In genomic region chr19:5474281-5475068, GRCm38 (mm10) we compare ENCODE assay signal across 8 mouse cellular contexts. TPM values are rescaled to one million over a fixed set of nuclear protein-coding genes. Genes with fewer than 3 reads are reported as not detected.
DNase-seq lines count a peak whose midpoint lies in the region; ATAC-seq lines count a peak whose summit lies in the region.

No protein-coding gene starts in this region.

- H3K4me3 ChIP-seq in brown adipose tissue, adult 24 weeks (ENCODE audit: insufficient read depth, low read depth, low read length): peak overlapping the region; percentile 63
- peak overlapping the region; percentile 69 for H3K4me3 ChIP-seq in kidney, embryonic 15.5 days (replicated peaks)

- peak overlapping the region; percentile 93 for H3K4me2 ChIP-seq in kidney, embryonic 15.5 days

- ATAC-seq in kidney, embryonic 15.5 days (replicated peaks; ENCODE audit: low FRiP score): peak; percentile 65
- peak; percentile 33 for ATAC-seq in megakaryocyte progenitor cell, adult 5-6 weeks (replicated peaks; ENCODE audit: poor library complexity)

- peak overlapping the region; percentile 73 for H3K9ac ChIP-seq in kidney, embryonic 15.5 days

- no peaks in the 10 kb centered on the region for H3K9me3 ChIP-seq in kidney, embryonic 15.5 days (replicated peaks)

- peaks cover 35% of the 10 kb centered on the region for H3K36me3 ChIP-seq in kidney, embryonic 15.5 days

- no peaks in the 10 kb centered on the region for H3K4me1 ChIP-seq in brown adipose tissue, adult 24 weeks (ENCODE audit: control insufficient read depth, insufficient read depth, insufficient read length, low read length)
- H3K4me1 ChIP-seq in kidney, embryonic 15.5 days: peaks cover 44% of the 10 kb centered on the region

- H3K27me3 ChIP-seq in kidney, embryonic 15.5 days: no peaks in the 10 kb centered on the region

- intact Hi-C loops in gastrocnemius, postnatal 14 days (cut with DNase I; ENCODE audit: low total_unique reads): no loop called here

- H3K27ac ChIP-seq in brown adipose tissue, adult 24 weeks (replicated peaks; ENCODE audit: low read depth, low read length): peak overlapping the region; percentile 19
- H3K27ac ChIP-seq in kidney, embryonic 15.5 days: peak overlapping the region; percentile 93

- WGBS in kidney, embryonic 15.5 days: under 1% methylated on average over 49 of the region's 68 CpGs

- peak; percentile 47 for DNase-seq in right cerebral cortex, postnatal 14 days
- DNase-seq in right cerebral cortex, adult 18-20 months: no peak
- DNase-seq in gastrocnemius, postnatal 14 days: peak; percentile 75
- DNase-seq in spleen, postnatal 10 days (ENCODE audit: low spot score in 2 of 2): no peak
- DNase-seq in layer of hippocampus, adult 11-12 months (ENCODE audit: low spot score): no peak

RNA-seq across cellular contexts. Expression of gene Efemp2, which starts 0.7 kb away (rescaled TPM):
- polyA plus RNA-seq in brown adipose tissue, adult 24 weeks (2012; ENCODE audit: insufficient read depth, insufficient read length, missing spikeins): 10.1 and 16.1 TPM in 2 replicates
- 10 to 100 TPM; 14.8 to 21.3 TPM for total RNA-seq in gastrocnemius, postnatal 14 days (2021)
- polyA plus RNA-seq in kidney, embryonic 15.5 days (2015; fragmentation: Nextera tagmentation; extraction: Ambion mirVana): 156 and 179 TPM in 2 replicates
- total RNA-seq in megakaryocyte progenitor cell, adult 5-6 weeks (2015): 0.54 TPM in 1 of 2 replicates, not detected in the other
- total RNA-seq in megakaryocyte progenitor cell, adult 5-6 weeks (2017): not detected in 2 replicates

RNA-seq across cellular contexts. Expression of gene Ctsw, which starts 6.2 kb away (rescaled TPM):
- not detected in 2 replicates for polyA plus RNA-seq in brown adipose tissue, adult 24 weeks (2012; ENCODE audit: insufficient read depth, insufficient read length, missing spikeins)
- not detected for total RNA-seq in gastrocnemius, postnatal 14 days (2021)
- polyA plus RNA-seq in kidney, embryonic 15.5 days (2015; fragmentation: Nextera tagmentation; extraction: Ambion mirVana): 1.1 and 1.5 TPM in 2 replicates
- 0.47 and 0.83 TPM in 2 replicates for total RNA-seq in megakaryocyte progenitor cell, adult 5-6 weeks (2015)
- total RNA-seq in megakaryocyte progenitor cell, adult 5-6 weeks (2017): 0.44 and 0.79 TPM in 2 replicates

RNA-seq across cellular contexts. Expression of gene Mus81, which starts 13.7 kb away (rescaled TPM):
- 14.8 and 25.2 TPM in 2 replicates for polyA plus RNA-seq in brown adipose tissue, adult 24 weeks (2012; ENCODE audit: insufficient read depth, insufficient read length, missing spikeins)
- 10 to 100 TPM; 23.5 to 27.0 TPM for total RNA-seq in gastrocnemius, postnatal 14 days (2021)
- 37.0 and 47.4 TPM in 2 replicates for polyA plus RNA-seq in kidney, embryonic 15.5 days (2015; fragmentation: Nextera tagmentation; extraction: Ambion mirVana)
- total RNA-seq in megakaryocyte progenitor cell, adult 5-6 weeks (2015): 20.4 and 28.8 TPM in 2 replicates
- 10.3 and 11.6 TPM in 2 replicates for total RNA-seq in megakaryocyte progenitor cell, adult 5-6 weeks (2017)

RNA-seq across cellular contexts. Expression of gene Fibp, which starts 14.1 kb away (rescaled TPM):
- 34.8 and 44.0 TPM in 2 replicates for polyA plus RNA-seq in brown adipose tissue, adult 24 weeks (2012; ENCODE audit: insufficient read depth, insufficient read length, missing spikeins)
- total RNA-seq in gastrocnemius, postnatal 14 days (2021): 10 to 100 TPM; 42.0 to 44.8 TPM
- polyA plus RNA-seq in kidney, embryonic 15.5 days (2015; fragmentation: Nextera tagmentation; extraction: Ambion mirVana): 119 and 128 TPM in 2 replicates
- 50.2 and 73.5 TPM in 2 replicates for total RNA-seq in megakaryocyte progenitor cell, adult 5-6 weeks (2015)
- total RNA-seq in megakaryocyte progenitor cell, adult 5-6 weeks (2017): 107 and 197 TPM in 2 replicates

RNA-seq across cellular contexts. Expression of gene Cfl1, which starts 15.8 kb away (rescaled TPM):
- polyA plus RNA-seq in brown adipose tissue, adult 24 weeks (2012; ENCODE audit: insufficient read depth, insufficient read length, missing spikeins): 324 and 390 TPM in 2 replicates
- total RNA-seq in gastrocnemius, postnatal 14 days (2021): 100 to 1,000 TPM; 172 to 240 TPM
- polyA plus RNA-seq in kidney, embryonic 15.5 days (2015; fragmentation: Nextera tagmentation; extraction: Ambion mirVana): 2,798 and 2,930 TPM in 2 replicates
- 1,737 and 1,793 TPM in 2 replicates for total RNA-seq in megakaryocyte progenitor cell, adult 5-6 weeks (2015)
- total RNA-seq in megakaryocyte progenitor cell, adult 5-6 weeks (2017): 1,233 and 1,355 TPM in 2 replicates

Comparison
In these comparisons a context has a peak if more than half of its experiments do, and no peak if none do; other contexts are left out.
1. DNase-seq: peak in right cerebral cortex, postnatal 14 days (single experiment) and gastrocnemius, postnatal 14 days (single experiment); none in right cerebral cortex, adult 18-20 months (single experiment), spleen, postnatal 10 days (0 of 2) and layer of hippocampus, adult 11-12 months (single experiment).
2. RNA of gene Efemp2, which starts 0.7 kb away (total RNA-seq): 14.8 to 21.3 TPM in gastrocnemius, postnatal 14 days; 0.54 TPM in megakaryocyte progenitor cell, adult 5-6 weeks; every median in the first group is over 10 times any median in the second.